Mouse (Mus musculus): Measurements from ENCODE around the gene Sp4.

- no peak for TF ChIP-seq POLR2AphosphoS2 (IDR thresholded peaks at IDR 0.05; ENCODE audit: low read depth, low read length)
- TF ChIP-seq UBTF (IDR thresholded peaks at IDR 0.05; ENCODE audit: low read depth, low read length): no peak
- TF ChIP-seq CTCF (conservative IDR thresholded peaks at IDR 0.05 in 1 of 2, IDR thresholded peaks at IDR 0.05 in 1 of 2; ENCODE audit: low read depth in 2 of 2, low read length in 2 of 2): no peak
- no peak for TF ChIP-seq KAT2A (IDR thresholded peaks at IDR 0.05; ENCODE audit: insufficient replicate concordance, low read length)
- TF ChIP-seq HCFC1 (IDR thresholded peaks at IDR 0.05; ENCODE audit: low read depth, low read length): no peak
- TF ChIP-seq SIN3A (IDR thresholded peaks at IDR 0.05; ENCODE audit: low read length): no peak
- no peak for TF ChIP-seq JUN (IDR thresholded peaks at IDR 0.05; ENCODE audit: insufficient read depth, low read depth, low read length)
- TF ChIP-seq PAX5 (IDR thresholded peaks at IDR 0.05; ENCODE audit: low read length): no peak
- TF ChIP-seq POLR2A (IDR thresholded peaks at IDR 0.05; ENCODE audit: low read depth, low read length): no peak
- TF ChIP-seq EP300 (IDR thresholded peaks at IDR 0.05; ENCODE audit: low read length): peak; percentile 35
- no peak for TF ChIP-seq SMC3 (IDR thresholded peaks at IDR 0.05; ENCODE audit: low read depth, low read length)
- no peak for TF ChIP-seq MXI1 (IDR thresholded peaks at IDR 0.05; ENCODE audit: low read depth, low read length)
- TF ChIP-seq MAX (IDR thresholded peaks at IDR 0.05; ENCODE audit: low read length): no peak
Observed at GRCm38 (mm10) chr12:118296236-118296635, 5.0 kb downstream of the Sp4 start.
